Mouse (Mus musculus) erythroid progenitor cell, adult 5-6 weeks (primary cell): ENCODE results near the gene Slc5a10. TPM values are rescaled to one million over a fixed set of nuclear protein-coding genes. Genes with fewer than 3 reads are reported as not detected.
"Not testable (repeated sequence)": the region's sequence is repeated elsewhere in the genome, so short reads cannot be mapped to it uniquely, and the experiment has no call there.

Source experiments
- ATAC-seq: replicated peaks from 2 replicates; pipeline ENCODE4 v1.8.0; 2016; ENCODE audit warnings: moderate number of reproducible peaks, mild to moderate bottlenecking, moderate TSS enrichment, inconsistent platforms; ENCODE audit not compliant: poor library complexity, low FRiP score, severe bottlenecking
- total RNA-seq, 2 experiments: library from RNA; stranded (forward) in 1 of 2; stranded (reverse) in 1 of 2; fragments of 150-400 nt in 1 of 2; fragments of 186-747, 209-891 nt in 1 of 2; gene quantifications; 2 replicates each; pipeline versions ENCODE4 v1.2.3 to v1.2.4; 2015 to 2017; ENCODE audit warnings: low replicate concordance in 2 of 2

Slc5a10 gene
- total RNA-seq, 2 experiments from 2014 or later: not detected

- ATAC-seq: no peak
Measured at GRCm38 (mm10) chr11:61638764-61639536, 81.7 kb downstream of the Slc5a10 start.

- ATAC-seq: no peak
Measured at GRCm38 (mm10) chr11:61637856-61638255, 82.8 kb downstream of the Slc5a10 start.

- ATAC-seq: no peak
Measured at GRCm38 (mm10) chr11:61637413-61637812, 83.2 kb downstream of the Slc5a10 start.

DNA sequence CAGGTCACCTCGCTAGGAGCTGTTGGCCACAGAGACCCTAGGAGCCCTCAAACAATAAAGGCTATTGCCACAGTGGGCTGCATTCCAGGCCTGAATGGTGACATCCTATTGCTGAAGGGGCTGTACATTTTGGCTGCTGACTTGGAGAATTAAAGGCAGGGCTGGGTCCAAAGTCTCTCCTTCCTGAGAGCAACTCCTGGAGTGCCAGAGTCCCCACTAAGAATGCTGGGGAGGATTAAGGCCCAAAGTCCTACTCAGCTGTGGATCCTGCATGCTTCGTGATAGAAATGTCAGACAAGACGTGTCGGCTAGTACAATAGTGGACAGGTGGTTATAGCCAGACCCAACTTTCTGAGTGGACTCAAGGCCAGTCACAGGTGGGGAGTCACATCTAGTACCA lies 84.3 kb downstream of the Slc5a10 start:
- not testable (repeated sequence) for ATAC-seq

- no peak for ATAC-seq
Measured at GRCm38 (mm10) chr11:61629621-61630020, 91.0 kb downstream of the Slc5a10 start.

GRCm38 (mm10) chr11:61626509-61626908 lies 94.1 kb downstream of the Slc5a10 start:
- ATAC-seq: no peak

DNA sequence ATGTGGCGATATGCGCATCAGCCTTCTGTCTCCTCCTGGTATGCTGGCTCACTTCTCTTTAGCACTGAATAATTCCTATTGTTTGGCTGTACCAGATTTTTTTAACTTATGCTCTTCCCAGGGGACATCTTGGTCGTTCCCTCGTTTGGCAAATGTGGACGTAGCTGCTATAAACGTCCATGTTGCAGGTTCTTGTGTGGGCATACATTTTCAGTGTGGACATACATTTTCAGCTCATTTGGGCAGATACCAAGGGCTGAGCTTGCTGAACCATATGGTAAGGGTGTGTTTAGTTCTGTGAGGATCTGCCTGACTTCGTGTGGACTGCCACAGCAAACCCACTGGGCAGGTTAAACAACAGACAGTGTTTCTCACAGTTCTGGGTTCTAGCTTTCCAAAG lies 95.5 kb downstream of the Slc5a10 start:
- ATAC-seq: no peak

Other genes with a start within 250 kb of the Slc5a10 start
- gene Mfap4, start 235.4 kb downstream of the Slc5a10 start, total RNA-seq (2015; ENCODE audit: low replicate concordance): not detected in 2 replicates
- gene Mfap4, start 235.4 kb downstream of the Slc5a10 start, total RNA-seq (2017; ENCODE audit: low replicate concordance): not detected in 2 replicates
- gene Mapk7, start 226.4 kb downstream of the Slc5a10 start, total RNA-seq (2015; ENCODE audit: low replicate concordance): 2.1 and 2.5 TPM in 2 replicates
- 1.3 and 2.0 TPM in 2 replicates for gene Mapk7, start 226.4 kb downstream of the Slc5a10 start, total RNA-seq (2017; ENCODE audit: low replicate concordance)
- gene B9d1, start 215.7 kb downstream of the Slc5a10 start, total RNA-seq (2015; ENCODE audit: low replicate concordance): not detected in 2 replicates
- not detected in 2 replicates for gene B9d1, start 215.7 kb downstream of the Slc5a10 start, total RNA-seq (2017; ENCODE audit: low replicate concordance)
- not detected in 2 replicates for gene Epn2, start 141.1 kb downstream of the Slc5a10 start, total RNA-seq (2015; ENCODE audit: low replicate concordance)
- not detected in 2 replicates for gene Epn2, start 141.1 kb downstream of the Slc5a10 start, total RNA-seq (2017; ENCODE audit: low replicate concordance)
- 1.4 and 9.2 TPM in 2 replicates for gene Grap, start 67.6 kb downstream of the Slc5a10 start, total RNA-seq (2015; ENCODE audit: low replicate concordance)
- 0.51 and 1.4 TPM in 2 replicates for gene Grap, start 67.6 kb downstream of the Slc5a10 start, total RNA-seq (2017; ENCODE audit: low replicate concordance)
- gene Fam83g, start 36.7 kb downstream of the Slc5a10 start, total RNA-seq (2015; ENCODE audit: low replicate concordance): not detected in 2 replicates
- gene Fam83g, start 36.7 kb downstream of the Slc5a10 start, total RNA-seq (2017; ENCODE audit: low replicate concordance): 0.64 TPM in 1 of 2 replicates, not detected in the other
- gene Prpsap2, start 41.3 kb upstream of the Slc5a10 start, total RNA-seq (2015; ENCODE audit: low replicate concordance): 10.8 and 10.9 TPM in 2 replicates
- gene Prpsap2, start 41.3 kb upstream of the Slc5a10 start, total RNA-seq (2017; ENCODE audit: low replicate concordance): 5.7 and 14.6 TPM in 2 replicates
- gene Ulk2, start 134.2 kb upstream of the Slc5a10 start, total RNA-seq (2015; ENCODE audit: low replicate concordance): 5.4 and 10.5 TPM in 2 replicates
- 8.2 and 9.2 TPM in 2 replicates for gene Ulk2, start 134.2 kb upstream of the Slc5a10 start, total RNA-seq (2017; ENCODE audit: low replicate concordance)
- gene Akap10, start 209.4 kb upstream of the Slc5a10 start, total RNA-seq (2015; ENCODE audit: low replicate concordance): 16.3 and 20.5 TPM in 2 replicates
- 19.8 and 28.8 TPM in 2 replicates for gene Akap10, start 209.4 kb upstream of the Slc5a10 start, total RNA-seq (2017; ENCODE audit: low replicate concordance)
- 223 and 243 TPM in 2 replicates for gene Specc1, start 235.9 kb upstream of the Slc5a10 start, total RNA-seq (2015; ENCODE audit: low replicate concordance)
- 391 and 459 TPM in 2 replicates for gene Specc1, start 235.9 kb upstream of the Slc5a10 start, total RNA-seq (2017; ENCODE audit: low replicate concordance)